Mouse (Mus musculus) heart, postnatal 0 days (tissue): ENCODE results near the gene Pimreg. TPM values are rescaled to one million over a fixed set of nuclear protein-coding genes. Genes with fewer than 3 reads are reported as not detected.

ENCODE experiments used
- ATAC-seq: fragments of 200-750 bp; cut with Nextera tagmentation; 2 replicates; pipeline ENCODE4 v1.8.0; 2017; ENCODE audit warnings: low read depth, moderate number of reproducible peaks, moderate library complexity; ENCODE audit not compliant: insufficient read depth
- DNase-seq: peaks from one replicate; pipeline ENCODE4 v3.0.0-alpha.2; 2016; ENCODE audit warnings: low spot score
- H3K27ac ChIP-seq: fragments of 300-500 bp; sonication (generic); 2 replicates; pipeline ENCODE4 v1.5.1; 2014; ENCODE audit warnings: low read depth, mild to moderate bottlenecking
- H3K27me3 ChIP-seq: fragments of 300-500 bp; sonication (generic); 2 replicates; pipeline ENCODE4 v1.6.1; 2014; ENCODE audit warnings: low read length, mixed read lengths; ENCODE audit not compliant: control insufficient read depth, insufficient read depth
- H3K36me3 ChIP-seq: fragments of 300-500 bp; sonication (generic); replicated peaks from 2 replicates; pipeline ENCODE4 v1.6.1; 2014; ENCODE audit warnings: low read length, mixed read lengths; ENCODE audit not compliant: control insufficient read depth, insufficient read depth
- H3K4me1 ChIP-seq: fragments of 300-500 bp; sonication (generic); 2 replicates; pipeline ENCODE4 v1.6.1; 2014; ENCODE audit warnings: antibody characterized with exemption; ENCODE audit not compliant: control insufficient read depth, insufficient read depth
- H3K4me2 ChIP-seq: fragments of 300-500 bp; sonication (generic); 2 replicates; pipeline ENCODE4 v1.6.1; 2014; ENCODE audit warnings: low read depth, mild to moderate bottlenecking, low read length, moderate library complexity
- H3K4me3 ChIP-seq: fragments of 300-500 bp; sonication (generic); 2 replicates; pipeline ENCODE4 v1.5.1; 2014; ENCODE audit warnings: low read depth, low read length
- H3K9ac ChIP-seq: fragments of 300-500 bp; sonication (generic); replicated peaks from 2 replicates; pipeline ENCODE4 v1.6.1; 2014; ENCODE audit warnings: low read depth, low read length, mixed read lengths
- H3K9me3 ChIP-seq: fragments of 300-500 bp; sonication (generic); replicated peaks from 2 replicates; pipeline ENCODE4 v1.6.1; 2016; ENCODE audit warnings: low read length; ENCODE audit not compliant: control insufficient read depth
- CTCF ChIP-seq: IDR thresholded peaks from 2 replicates; pipeline ENCODE4 v1.5.1; 2016; ENCODE audit warnings: antibody characterized with exemption, control low read depth, low read depth
- EP300 ChIP-seq: IDR thresholded peaks from 2 replicates; pipeline ENCODE4 v1.6.1; 2016; ENCODE audit warnings: antibody characterized with exemption, low read depth
- WGBS: fragments of 180-500 bp; shearing (Covaris S2); extraction: QIAGEN DNeasy Blood & Tissue Kit; methylation state at CpG from one replicate; pipeline ENCODE4 v1.1.7; 2014; 5-methylcytosine and 5-hydroxymethylcytosine counted together
- polyA plus RNA-seq: library from polyadenylated mRNA; unstranded; fragments of >200 nt; fragmentation: Nextera tagmentation; extraction: Ambion mirVana; gene quantifications from 2 replicates; pipeline ENCODE4 v1.2.1, GENCODE M21; 2015
- total RNA-seq: library from RNA; depleted of rRNA; stranded (reverse); fragments of >200 nt; gene quantifications from 2 replicates; pipeline ENCODE4 v1.2.3, GENCODE M21; 2014; ENCODE audit warnings: low replicate concordance; rRNA removed

Pimreg gene
- total RNA-seq: 30.2 and 40.7 TPM in 2 replicates
- 24.6 and 25.8 TPM in 2 replicates for polyA plus RNA-seq

DNA sequence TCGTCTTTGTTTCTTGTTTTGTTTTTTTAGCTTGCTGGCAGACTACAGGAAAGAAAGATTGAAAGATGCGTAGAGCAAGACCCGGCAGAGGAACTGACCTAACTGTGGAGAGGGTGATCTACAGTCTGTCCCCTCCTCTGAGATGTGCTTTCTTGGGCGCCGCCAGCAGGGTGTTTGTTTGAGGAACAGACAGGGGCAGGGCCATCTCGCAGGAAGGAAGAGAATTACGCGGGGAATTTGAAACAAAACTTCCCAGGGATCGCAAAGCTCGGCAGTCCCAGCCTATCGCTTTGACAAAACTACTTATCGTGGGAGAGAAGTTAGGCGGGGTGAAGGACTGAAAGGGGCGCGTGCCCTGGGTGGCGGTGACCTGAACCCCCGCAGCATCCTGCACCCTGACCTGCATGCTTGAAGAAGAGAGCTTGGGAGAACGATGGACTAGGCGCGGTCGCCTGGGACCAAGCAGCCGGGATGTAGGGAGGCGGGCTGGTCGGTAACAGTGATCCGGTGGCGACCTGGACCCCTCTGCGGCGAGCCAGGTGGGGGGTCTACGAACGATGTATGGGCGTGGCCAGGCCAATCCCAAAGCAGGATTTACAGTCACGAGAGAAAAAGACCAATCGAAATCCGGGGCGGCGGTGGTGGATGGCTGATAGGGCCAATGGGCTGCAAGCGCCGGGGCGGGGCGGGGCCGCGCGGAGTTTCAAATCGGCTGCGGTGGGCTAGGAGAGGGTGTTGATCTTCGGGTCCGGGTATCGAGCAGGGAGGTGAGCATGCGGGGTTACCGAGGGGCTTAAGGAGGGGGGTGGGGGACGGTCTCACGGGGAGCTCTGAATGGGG, at the start of gene Pimreg:
Pimreg (plus strand) TSS at position 265 of the 840 bp plus-strand sequence.
- peaks cover 23% of the 10 kb centered on the region for H3K4me1 ChIP-seq
- H3K36me3 ChIP-seq: peaks cover 18% of the 10 kb centered on the region; the same call in 1 of the 2 replicates
- H3K9me3 ChIP-seq: no peaks in the 10 kb centered on the region
- peak within 1 kb of the TSS; percentile 9; the same call in 1 of the 2 replicates for H3K27ac ChIP-seq
- H3K4me2 ChIP-seq: peak within 1 kb of the TSS; percentile 73
- ATAC-seq (peak; percentile 89), DNase-seq (peak; percentile 78)
- H3K4me3 ChIP-seq: peak within 1 kb of the TSS; percentile 56
- TF ChIP-seq EP300 (no peak), CTCF (peak; percentile 14; the same call in 1 of the 2 replicates)
- H3K27me3 ChIP-seq: 0 out of 2 replicates have a peak, but pooled peaks cover 8% of the 10 kb centered on the region
- 1% methylated on average over 52 of the region's 52 CpGs for WGBS
- H3K9ac ChIP-seq: peak within 1 kb of the TSS; percentile 58; the same call in 1 of the 2 replicates

GRCm38 (mm10) chr11:71992438-71992837, 49.4 kb upstream of the Pimreg start:
- H3K4me2 ChIP-seq: no peak overlapping the region
- no peak overlapping the region for H3K27ac ChIP-seq
- TF ChIP-seq CTCF: no peak
- TF ChIP-seq EP300: no peak
- no peaks in the 10 kb centered on the region for H3K36me3 ChIP-seq
- ATAC-seq (no peak), DNase-seq (no peak)
- H3K9ac ChIP-seq: no peak overlapping the region
- H3K9me3 ChIP-seq: no peaks in the 10 kb centered on the region
- H3K4me3 ChIP-seq: no peak overlapping the region
- WGBS: 74% methylated on average over 12 of the region's 12 CpGs
- H3K4me1 ChIP-seq: no peaks in the 10 kb centered on the region; the same call in 1 of the 2 replicates
- 0 out of 2 replicates have a peak, but pooled peaks cover 1% of the 10 kb centered on the region for H3K27me3 ChIP-seq

- no peak for TF ChIP-seq CTCF
- TF ChIP-seq EP300: no peak
- Histone ChIP-seq H3K9ac (no peak overlapping the region), H3K4me1 (no peaks in the 10 kb centered on the region; the same call in 1 of the 2 replicates), H3K9me3 (no peaks in the 10 kb centered on the region), H3K27me3 (0 out of 2 replicates have a peak, but pooled peaks cover 6% of the 10 kb centered on the region), H3K4me3 (0 out of 2 replicates have a peak overlapping the region, but pooled peaks have one; percentile 4), H3K36me3 (no peaks in the 10 kb centered on the region), H3K27ac (0 out of 2 replicates have a peak overlapping the region, but pooled peaks have one; percentile 50), H3K4me2 (peak overlapping the region; percentile 46)
- DNase-seq (peak; percentile 76), ATAC-seq (peak; percentile 93)
- 24% methylated on average over 9 of the region's 9 CpGs for WGBS
Measured at GRCm38 (mm10) chr11:71995968-71996511, 45.8 kb upstream of the Pimreg start.

DNA sequence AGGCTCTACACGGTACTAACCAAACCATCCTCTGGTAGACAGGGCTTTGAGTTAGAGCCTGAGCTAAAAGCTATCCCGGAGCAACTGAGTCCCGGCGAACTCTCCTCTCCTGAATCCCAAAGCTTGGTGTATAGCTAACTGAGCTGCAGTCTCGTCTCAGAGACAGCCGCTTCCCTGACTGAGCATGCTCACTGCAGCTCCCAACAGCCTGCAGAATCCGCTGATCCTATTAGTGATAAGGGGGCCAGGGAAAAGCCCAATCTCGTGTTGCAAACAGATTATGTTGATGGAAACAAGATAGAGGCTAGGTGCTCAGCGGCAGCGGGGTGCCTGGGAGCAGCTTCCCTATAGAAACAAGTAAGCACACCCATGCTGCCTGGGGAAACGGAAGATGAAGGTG, 45.0 kb upstream of the Pimreg start:
- WGBS: 15% methylated on average over 11 of the region's 11 CpGs
- Histone ChIP-seq H3K36me3 (no peaks in the 10 kb centered on the region), H3K4me2 (no peak overlapping the region), H3K27me3 (0 out of 2 replicates have a peak, but pooled peaks cover 6% of the 10 kb centered on the region), H3K9me3 (no peaks in the 10 kb centered on the region), H3K4me3 (no peak overlapping the region), H3K4me1 (no peaks in the 10 kb centered on the region; the same call in 1 of the 2 replicates), H3K27ac (no peak overlapping the region), H3K9ac (no peak overlapping the region)
- no peak for DNase-seq
- ATAC-seq: no peak
- TF ChIP-seq CTCF (no peak), EP300 (no peak)

DNA sequence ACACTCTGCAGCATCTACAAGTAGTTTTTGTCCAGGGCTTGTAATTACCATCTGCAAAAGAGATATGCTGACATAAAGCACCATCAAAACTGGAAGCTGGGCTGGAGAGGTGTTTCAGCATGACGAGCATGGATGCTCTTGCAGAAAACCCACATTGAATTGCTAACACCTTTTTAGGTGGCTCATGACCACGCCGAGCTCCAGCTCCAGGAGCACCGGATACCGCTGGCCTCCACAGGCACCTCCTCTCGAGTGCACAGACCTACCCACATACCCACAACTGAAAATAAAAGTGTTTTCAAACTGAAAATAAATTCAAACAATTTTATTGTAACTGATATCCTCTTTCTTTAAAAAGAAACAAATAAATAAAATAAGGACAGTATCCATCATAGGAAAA, 41.6 kb upstream of the Pimreg start:
- H3K27me3 ChIP-seq: peaks cover 11% of the 10 kb centered on the region; the same call in 1 of the 2 replicates
- H3K27ac ChIP-seq: no peak overlapping the region
- H3K9ac ChIP-seq: no peak overlapping the region
- no peak for ATAC-seq
- H3K36me3 ChIP-seq: no peaks in the 10 kb centered on the region
- WGBS: 84% methylated on average over 6 of the region's 6 CpGs
- H3K4me2 ChIP-seq: no peak overlapping the region
- no peaks in the 10 kb centered on the region for H3K9me3 ChIP-seq
- no peak for TF ChIP-seq CTCF
- TF ChIP-seq EP300: no peak
- no peaks in the 10 kb centered on the region; the same call in 1 of the 2 replicates for H3K4me1 ChIP-seq
- H3K4me3 ChIP-seq: no peak overlapping the region
- no peak for DNase-seq
